Mouse (Mus musculus) cortical plate, adult 2 months (tissue): Measurements from ENCODE around the gene Ehd4.

ENCODE experiments used
- CTCF ChIP-seq: fragments of 200-500 bp; IDR thresholded peaks from 2 replicates; pipeline ENCODE4 v1.5.1; 2011; ENCODE audit warnings: mild to moderate bottlenecking, control low read depth, low read length; ENCODE audit not compliant: insufficient read depth; ENCODE audit errors: extremely low read depth
- POLR2A ChIP-seq: fragments of 200-500 bp; IDR thresholded peaks from 2 replicates; pipeline ENCODE4 v1.6.1; 2011; ENCODE audit warnings: mild to moderate bottlenecking, low read length, control low read depth; ENCODE audit not compliant: insufficient read depth; ENCODE audit errors: extremely low read depth

- TF ChIP-seq CTCF (no peak), POLR2A (no peak)
These were observed 13.4 kb upstream of the Ehd4 start for GRCm38 (mm10) chr2:120167763-120168162.
